Mouse (Mus musculus) erythroblast, embryonic 14.5 days (primary cell): ENCODE data around the gene Slc8a1.

Source experiments
- GATA1 ChIP-seq: IDR thresholded peaks from 2 replicates; pipeline ENCODE4 v1.6.1; 2012; ENCODE audit warnings: low read length, inconsistent platforms, mixed read lengths
- TAL1 ChIP-seq: IDR thresholded peaks from 3 replicates; pipeline ENCODE4 v1.6.1; 2012; ENCODE audit warnings: low read length, inconsistent platforms, mixed read lengths

- TF ChIP-seq GATA1 (no peak), TAL1 (no peak)
Measured at GRCm38 (mm10) chr17:81667935-81668334, 70.2 kb downstream of the Slc8a1 start.
